Mouse (Mus musculus): ENCODE measurements around the gene Cysrt1. TPM values are rescaled to one million over a fixed set of nuclear protein-coding genes. Genes with fewer than 3 reads are reported as not detected.

Gene Cysrt1
- total RNA-seq, 2 experiments from 2014 or later: not detected

- peak; percentile 76 to 89 for DNase-seq (ENCODE audit: low spot score in 2 of 2)
- intact Hi-C loops (cut with DNase I): loop anchor here (1.0 to 5.0 kb wide), 3 partner anchors 35 to 79 kb away; partner anchors contain the start of genes Anapc2, Ssna1 and Tmem203
Observed at GRCm38 (mm10) chr2:25193330-25193770, 48.9 kb downstream of the Cysrt1 start.

Other genes starting within 250 kb of the Cysrt1 start
- 100 to 1,000 TPM; 472 to 481 TPM for gene Nsmf, start 188.1 kb downstream of the Cysrt1 start, total RNA-seq (2021)
- gene Entpd8, start 162.1 kb downstream of the Cysrt1 start, total RNA-seq (2021): not detected
- gene Noxa1, start 147.3 kb downstream of the Cysrt1 start, total RNA-seq (2021): not detected
- 10 to 100 TPM; 21.7 to 30.7 TPM for gene Nrarp, start 61.7 kb downstream of the Cysrt1 start, total RNA-seq (2021)
- 1 to 10 TPM; 1.9 to 2.3 TPM for gene Tor4a, start 45.6 kb downstream of the Cysrt1 start, total RNA-seq (2021)
- gene Nelfb, start 31.0 kb downstream of the Cysrt1 start, total RNA-seq (2021): 10 to 100 TPM; 50.8 to 51.8 TPM
- under 1 TPM in 1 of 2 experiments, not detected in 1; 0.23 TPM for gene Stpg3, start 27.8 kb downstream of the Cysrt1 start, total RNA-seq (2021)
- gene Fam166a, start 23.7 kb downstream of the Cysrt1 start, total RNA-seq (2021): not detected
- gene Tubb4b, start 17.8 kb downstream of the Cysrt1 start, total RNA-seq (2021): 100 to 1,000 TPM; 376 to 398 TPM
- not detected for gene Slc34a3, start 8.1 kb downstream of the Cysrt1 start, total RNA-seq (2021)
- gene Rnf224, start 5.7 kb downstream of the Cysrt1 start, total RNA-seq (2021): not detected
- gene Rnf208, start 197 bp downstream of the Cysrt1 start, total RNA-seq (2021): 100 to 1,000 TPM; 243 to 256 TPM
- gene AL732309.1, start 4.4 kb upstream of the Cysrt1 start, total RNA-seq (2021): 1 to 10 TPM; 1.6 to 2.9 TPM
- gene Tmem203, start 13.0 kb upstream of the Cysrt1 start, total RNA-seq (2021): 10 to 100 TPM; 32.8 to 37.3 TPM
- 10 to 100 TPM; 14.4 to 15.5 TPM for gene Tprn, start 20.2 kb upstream of the Cysrt1 start, total RNA-seq (2021)
- gene Ssna1, start 30.0 kb upstream of the Cysrt1 start, total RNA-seq (2021): 10 to 100 TPM; 67.2 to 69.6 TPM
- gene Anapc2, start 30.0 kb upstream of the Cysrt1 start, total RNA-seq (2021): 10 to 100 TPM; 73.0 to 77.2 TPM
- not detected for gene Tmem210, start 45.7 kb upstream of the Cysrt1 start, total RNA-seq (2021)
- gene Lrrc26, start 47.5 kb upstream of the Cysrt1 start, total RNA-seq (2021): not detected
- 100 to 1,000 TPM; 435 to 455 TPM for gene Grin1, start 76.7 kb upstream of the Cysrt1 start, total RNA-seq (2021)
- 10 to 100 TPM; 55.0 to 59.5 TPM for gene Man1b1, start 89.9 kb upstream of the Cysrt1 start, total RNA-seq (2021)
- 10 to 100 TPM; 28.2 to 33.2 TPM for gene Dpp7, start 113.9 kb upstream of the Cysrt1 start, total RNA-seq (2021)
- gene Uap1l1, start 123.2 kb upstream of the Cysrt1 start, total RNA-seq (2021): 10 to 100 TPM; 11.3 to 14.0 TPM
- 1 to 10 TPM; 1.9 to 2.5 TPM for gene Sapcd2, start 129.9 kb upstream of the Cysrt1 start, total RNA-seq (2021)
- 10 to 100 TPM; 11.7 to 13.2 TPM for gene Entpd2, start 153.4 kb upstream of the Cysrt1 start, total RNA-seq (2021)
- gene Npdc1, start 156.9 kb upstream of the Cysrt1 start, total RNA-seq (2021): 100 to 1,000 TPM; 331 to 339 TPM
- under 1 TPM; 0.32 to 0.37 TPM for gene Fut7, start 180.8 kb upstream of the Cysrt1 start, total RNA-seq (2021)
- gene Abca2, start 186.3 kb upstream of the Cysrt1 start, total RNA-seq (2021): 100 to 1,000 TPM; 154 to 165 TPM
- gene Clic3, start 214.4 kb upstream of the Cysrt1 start, total RNA-seq (2021): under 1 TPM in 1 of 2 experiments, not detected in 1; 0.69 TPM
- 10 to 100 TPM; 68.6 to 81.0 TPM for gene Paxx, start 218.6 kb upstream of the Cysrt1 start, total RNA-seq (2021)
- 1,000 to 10,000 TPM; 1,926 to 2,241 TPM for gene Ptgds, start 227.6 kb upstream of the Cysrt1 start, total RNA-seq (2021)